Mouse (Mus musculus): ENCODE results near the gene Ccdc187. TPM values are rescaled to one million over a fixed set of nuclear protein-coding genes. Genes with fewer than 3 reads are reported as not detected.

The Ccdc187 gene
- polyA plus RNA-seq, 1 experiment from 2014 or later = 0.20 TPM

- no peak for DNase-seq (ENCODE audit: low spot score)
- Histone ChIP-seq H3K36me3 (peaks cover 13% of the 10 kb centered on the region), H3K9me3 (no peaks in the 10 kb centered on the region), H3K27ac (peak overlapping the region; percentile 9; the same call in 1 of the 2 replicates), H3K4me3 (no peak overlapping the region), H3K27me3 (ENCODE audit: insufficient read depth, poor library complexity, severe bottlenecking) (no peaks in the 10 kb centered on the region), H3K4me1 (replicated peaks) (peaks cover 71% of the 10 kb centered on the region)
- WGBS = 80% methylated on average over 1 of the region's 1 CpGs
These were observed 19.0 kb upstream of the Ccdc187 start for GRCm38 (mm10) chr2:26313394-26313793.

GRCm38 (mm10) chr2:26312812-26313211 lies 18.5 kb upstream of the Ccdc187 start:
- WGBS = 62% methylated on average over 2 of the region's 2 CpGs
- Histone ChIP-seq H3K36me3 (peaks cover 7% of the 10 kb centered on the region), H3K27ac (0 out of 2 replicates have a peak overlapping the region, but pooled peaks have one; percentile 9), H3K9me3 (no peaks in the 10 kb centered on the region), H3K4me3 (no peak overlapping the region), H3K4me1 (replicated peaks) (peaks cover 65% of the 10 kb centered on the region), H3K27me3 (ENCODE audit: insufficient read depth, poor library complexity, severe bottlenecking) (no peaks in the 10 kb centered on the region)
- no peak for DNase-seq (ENCODE audit: low spot score)

- H3K4me3 ChIP-seq = no peak overlapping the region
- H3K4me1 ChIP-seq (replicated peaks) = peaks cover 56% of the 10 kb centered on the region
- no peaks in the 10 kb centered on the region for H3K27me3 ChIP-seq (ENCODE audit: insufficient read depth, poor library complexity, severe bottlenecking)
- no peak for DNase-seq (ENCODE audit: low spot score)
- peak overlapping the region; percentile 82; the same call in 1 of the 2 replicates for H3K27ac ChIP-seq
- no peaks in the 10 kb centered on the region for H3K36me3 ChIP-seq
- H3K9me3 ChIP-seq = no peaks in the 10 kb centered on the region
- WGBS = 81% methylated on average over 5 of the region's 5 CpGs
These were observed 17.6 kb upstream of the Ccdc187 start for GRCm38 (mm10) chr2:26311936-26312335.

- WGBS = 21% methylated on average over 10 of the region's 10 CpGs
- DNase-seq (ENCODE audit: low spot score) = peak; percentile 59
- H3K4me1 ChIP-seq (replicated peaks) = peaks cover 35% of the 10 kb centered on the region
- H3K27me3 ChIP-seq (ENCODE audit: insufficient read depth, poor library complexity, severe bottlenecking) = no peaks in the 10 kb centered on the region
- H3K4me3 ChIP-seq = peak overlapping the region; percentile 18
- H3K9me3 ChIP-seq = no peaks in the 10 kb centered on the region
- peak overlapping the region; percentile 82 for H3K27ac ChIP-seq
- no peaks in the 10 kb centered on the region for H3K36me3 ChIP-seq
These were observed 15.4 kb upstream of the Ccdc187 start for GRCm38 (mm10) chr2:26309739-26310138.

- WGBS = 86% methylated on average over 3 of the region's 3 CpGs
- H3K9me3 ChIP-seq = no peaks in the 10 kb centered on the region
- DNase-seq (ENCODE audit: low spot score) = no peak
- no peak overlapping the region for H3K4me3 ChIP-seq
- H3K27ac ChIP-seq = no peak overlapping the region
- H3K4me1 ChIP-seq (replicated peaks) = peaks cover 21% of the 10 kb centered on the region
- H3K36me3 ChIP-seq = no peaks in the 10 kb centered on the region
- H3K27me3 ChIP-seq (ENCODE audit: insufficient read depth, poor library complexity, severe bottlenecking) = no peaks in the 10 kb centered on the region
These were observed 12.3 kb upstream of the Ccdc187 start for GRCm38 (mm10) chr2:26306702-26307101.

- Histone ChIP-seq H3K4me1 (replicated peaks) (peaks cover 24% of the 10 kb centered on the region), H3K27me3 (ENCODE audit: insufficient read depth, poor library complexity, severe bottlenecking) (no peaks in the 10 kb centered on the region; the same call in 1 of the 2 replicates), H3K4me3 (no peak overlapping the region), H3K27ac (no peak overlapping the region), H3K36me3 (no peaks in the 10 kb centered on the region), H3K9me3 (no peaks in the 10 kb centered on the region)
- no peak for DNase-seq (ENCODE audit: low spot score)
- WGBS = 78% methylated on average over 2 of the region's 2 CpGs
These were observed 11.2 kb upstream of the Ccdc187 start for GRCm38 (mm10) chr2:26305555-26305954.

GRCm38 (mm10) chr2:26304711-26305110 lies 10.4 kb upstream of the Ccdc187 start:
- WGBS = 85% methylated on average over 1 of the region's 1 CpGs
- Histone ChIP-seq H3K36me3 (no peaks in the 10 kb centered on the region), H3K4me3 (no peak overlapping the region), H3K27me3 (ENCODE audit: insufficient read depth, poor library complexity, severe bottlenecking) (peaks cover 8% of the 10 kb centered on the region), H3K4me1 (replicated peaks) (peaks cover 24% of the 10 kb centered on the region), H3K9me3 (no peaks in the 10 kb centered on the region), H3K27ac (no peak overlapping the region)
- DNase-seq (ENCODE audit: low spot score) = no peak

GRCm38 (mm10) chr2:26302005-26302503 lies 7.7 kb upstream of the Ccdc187 start:
- no peaks in the 10 kb centered on the region for H3K9me3 ChIP-seq
- peaks cover 40% of the 10 kb centered on the region for H3K4me1 ChIP-seq (replicated peaks)
- no peak for DNase-seq (ENCODE audit: low spot score)
- no peak overlapping the region; the same call in 1 of the 2 replicates for H3K27ac ChIP-seq
- H3K27me3 ChIP-seq (ENCODE audit: insufficient read depth, poor library complexity, severe bottlenecking) = peaks cover 19% of the 10 kb centered on the region
- no peak overlapping the region for H3K4me3 ChIP-seq
- 88% methylated on average over 10 of the region's 10 CpGs for WGBS
- H3K36me3 ChIP-seq = no peaks in the 10 kb centered on the region

GRCm38 (mm10) chr2:26300808-26301174 lies 6.4 kb upstream of the Ccdc187 start:
- peaks cover 51% of the 10 kb centered on the region for H3K4me1 ChIP-seq (replicated peaks)
- peak overlapping the region; percentile 86; the same call in 1 of the 2 replicates for H3K27ac ChIP-seq
- no peak overlapping the region for H3K4me3 ChIP-seq
- WGBS = 0% methylated on average over 3 of the region's 3 CpGs
- no peaks in the 10 kb centered on the region for H3K9me3 ChIP-seq
- DNase-seq (ENCODE audit: low spot score) = peak; percentile 89
- peaks cover 19% of the 10 kb centered on the region for H3K27me3 ChIP-seq (ENCODE audit: insufficient read depth, poor library complexity, severe bottlenecking)
- H3K36me3 ChIP-seq = no peaks in the 10 kb centered on the region

GRCm38 (mm10) chr2:26300161-26300807 lies 5.9 kb upstream of the Ccdc187 start:
- Histone ChIP-seq H3K9me3 (no peaks in the 10 kb centered on the region), H3K4me3 (no peak overlapping the region), H3K27ac (peak overlapping the region; percentile 86), H3K27me3 (ENCODE audit: insufficient read depth, poor library complexity, severe bottlenecking) (peaks cover 19% of the 10 kb centered on the region), H3K4me1 (replicated peaks) (peaks cover 51% of the 10 kb centered on the region), H3K36me3 (no peaks in the 10 kb centered on the region)
- 41% methylated on average over 5 of the region's 5 CpGs for WGBS
- DNase-seq (ENCODE audit: low spot score) = no peak

- Histone ChIP-seq H3K36me3 (no peaks in the 10 kb centered on the region), H3K27ac (peak overlapping the region; percentile 86), H3K4me3 (peak overlapping the region; percentile 31), H3K27me3 (ENCODE audit: insufficient read depth, poor library complexity, severe bottlenecking) (peaks cover 19% of the 10 kb centered on the region), H3K4me1 (replicated peaks) (peaks cover 55% of the 10 kb centered on the region), H3K9me3 (no peaks in the 10 kb centered on the region)
- 35% methylated on average over 7 of the region's 7 CpGs for WGBS
- no peak for DNase-seq (ENCODE audit: low spot score)
These were observed 5.0 kb upstream of the Ccdc187 start for GRCm38 (mm10) chr2:26299336-26299735.

GRCm38 (mm10) chr2:26298856-26299230 lies 4.5 kb upstream of the Ccdc187 start:
- Histone ChIP-seq H3K4me3 (peak overlapping the region; percentile 31), H3K27me3 (ENCODE audit: insufficient read depth, poor library complexity, severe bottlenecking) (peaks cover 19% of the 10 kb centered on the region), H3K36me3 (no peaks in the 10 kb centered on the region), H3K9me3 (no peaks in the 10 kb centered on the region), H3K4me1 (replicated peaks) (peaks cover 56% of the 10 kb centered on the region), H3K27ac (peak overlapping the region; percentile 86)
- DNase-seq (ENCODE audit: low spot score) = peak; percentile 45
- WGBS = 7% methylated on average over 4 of the region's 4 CpGs

- Histone ChIP-seq H3K4me1 (replicated peaks) (peaks cover 56% of the 10 kb centered on the region), H3K4me3 (peak overlapping the region; percentile 31), H3K36me3 (no peaks in the 10 kb centered on the region), H3K27me3 (ENCODE audit: insufficient read depth, poor library complexity, severe bottlenecking) (peaks cover 19% of the 10 kb centered on the region), H3K9me3 (no peaks in the 10 kb centered on the region), H3K27ac (peak overlapping the region; percentile 86)
- WGBS = 7% methylated on average over 10 of the region's 10 CpGs
- DNase-seq (ENCODE audit: low spot score) = peak; percentile 51
These were observed 4.0 kb upstream of the Ccdc187 start for GRCm38 (mm10) chr2:26298208-26298855.

Data from hindbrain, embryonic 10.5 days (tissue).